Mouse (Mus musculus) hematopoietic multipotent progenitor cell, adult 10-12 weeks (in vitro differentiated cells): ENCODE measurements around the gene Ptprs. TPM values are rescaled to one million over a fixed set of nuclear protein-coding genes. Genes with fewer than 3 reads are reported as not detected.

Source experiments
- polyA plus RNA-seq: library from polyadenylated mRNA; stranded (reverse); fragments of >175 nt; gene quantifications from 2 replicates; pipeline ENCODE4 v1.2.3, GENCODE M21; 2012; ENCODE audit warnings: low replicate concordance

Ptprs gene
- 34.2 and 182 TPM in 2 replicates for polyA plus RNA-seq

GRCm38 (mm10) chr17:56476402-56476752, at the start of gene Ptprs:
Ptprs (minus strand) TSS chr17:56476483.

DNA sequence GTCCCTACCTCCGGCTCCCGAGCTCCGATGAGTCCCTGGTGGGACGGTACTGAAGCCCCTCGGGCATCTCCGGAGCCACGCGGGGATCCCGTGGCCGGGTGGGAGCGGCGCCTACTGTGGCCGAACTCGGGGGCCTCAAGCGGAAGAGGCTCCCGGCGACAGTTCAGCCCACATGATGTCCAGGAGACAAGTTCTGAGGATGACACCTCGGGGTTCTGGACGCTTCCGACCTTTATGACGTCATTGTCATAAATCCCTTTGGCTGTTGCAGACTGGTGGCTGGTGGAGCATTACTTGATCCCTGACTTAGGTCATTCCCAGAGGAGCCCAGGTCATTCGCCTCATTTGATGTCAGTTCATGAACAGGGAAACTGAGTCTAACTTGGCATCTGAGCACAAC, 36.0 kb upstream of the Ptprs start, which contains the start of gene Znrf4:
Znrf4 (minus strand) TSS at position 122 of the 400 bp plus-strand sequence.

Other genes starting within 250 kb of the Ptprs start
- gene Fem1a, start 219.7 kb downstream of the Ptprs start, polyA plus RNA-seq, result 24.9 and 29.9 TPM in 2 replicates
- 21.1 and 36.0 TPM in 2 replicates for gene Ticam1, start 199.7 kb downstream of the Ptprs start, polyA plus RNA-seq
- gene Plin3, start 183.6 kb downstream of the Ptprs start, polyA plus RNA-seq, result 13.8 and 19.1 TPM in 2 replicates
- gene Arrdc5, start 176.2 kb downstream of the Ptprs start, polyA plus RNA-seq, result not detected in 2 replicates
- 11.8 and 22.9 TPM in 2 replicates for gene Uhrf1, start 173.2 kb downstream of the Ptprs start, polyA plus RNA-seq
- gene Kdm4b, start 150.4 kb downstream of the Ptprs start, polyA plus RNA-seq, result 44.0 and 67.2 TPM in 2 replicates
- gene Znrf4, start 35.9 kb upstream of the Ptprs start, polyA plus RNA-seq, result not detected in 2 replicates
- 1.8 and 1.9 TPM in 2 replicates for gene Gm20219, start 77.9 kb upstream of the Ptprs start, polyA plus RNA-seq
- gene Safb2, start 108.1 kb upstream of the Ptprs start, polyA plus RNA-seq, result 235 and 462 TPM in 2 replicates
- 109 and 178 TPM in 2 replicates for gene Safb, start 108.3 kb upstream of the Ptprs start, polyA plus RNA-seq
- gene 2410015M20Rik, start 133.3 kb upstream of the Ptprs start, polyA plus RNA-seq, result 20.7 and 206 TPM in 2 replicates
- gene Rpl36, start 136.9 kb upstream of the Ptprs start, polyA plus RNA-seq, result 4,904 and 5,189 TPM in 2 replicates
- gene Lonp1, start 150.4 kb upstream of the Ptprs start, polyA plus RNA-seq, result 33.5 and 44.9 TPM in 2 replicates
- 0.16 and 0.40 TPM in 2 replicates for gene Catsperd, start 151.7 kb upstream of the Ptprs start, polyA plus RNA-seq
- gene Ranbp3, start 196.8 kb upstream of the Ptprs start, polyA plus RNA-seq, result 84.9 and 151 TPM in 2 replicates
- gene Ndufa11, start 241.3 kb upstream of the Ptprs start, polyA plus RNA-seq, result 49.6 and 172 TPM in 2 replicates
- 20.6 and 37.8 TPM in 2 replicates for gene Vmac, start 241.5 kb upstream of the Ptprs start, polyA plus RNA-seq